13 mouse cellular contexts compared by ENCODE assay signal in genomic region chr2:21126531-21126930, GRCm38 (mm10).
"Had no signal": no experiment of that assay in that cellular context is flagged by ENCODE, and none has a peak within 500 bp of the region (broad histone marks: within the 10 kb centered on the region; RNA-seq: fewer than 3 reads in every experiment).

No protein-coding gene starts in this region.

- H3K27ac ChIP-seq: limb, embryonic 15.5 days; liver, embryonic 14.5 days; midbrain, embryonic 12.5 days; neural tube, embryonic 13.5 days had no signal

- DNase-seq: kidney, postnatal 14 days; layer of hippocampus, postnatal 36 days; lung, adult 18-20 months; retina, postnatal 1 day; right cerebral cortex, postnatal 4 days; spleen, adult 18-20 months; thymus, adult 18-20 months; thymus, postnatal 14 days had no signal

- H3K4me2 ChIP-seq: limb, embryonic 15.5 days; midbrain, embryonic 12.5 days; neural tube, embryonic 13.5 days had no signal

- ATAC-seq: midbrain, embryonic 16.5 days had no signal

- H3K9ac ChIP-seq: limb, embryonic 15.5 days; liver, embryonic 14.5 days; midbrain, embryonic 12.5 days; neural tube, embryonic 13.5 days had no signal

- H3K4me3 ChIP-seq: limb, embryonic 15.5 days; midbrain, embryonic 12.5 days; neural tube, embryonic 13.5 days had no signal

- H3K9me3 ChIP-seq: limb, embryonic 15.5 days; midbrain, embryonic 12.5 days; neural tube, embryonic 13.5 days had no signal

- H3K27me3 ChIP-seq: limb, embryonic 15.5 days; midbrain, embryonic 12.5 days; neural tube, embryonic 13.5 days had no signal

- H3K4me1 ChIP-seq: limb, embryonic 15.5 days; midbrain, embryonic 12.5 days; neural tube, embryonic 13.5 days had no signal

- H3K36me3 ChIP-seq: limb, embryonic 15.5 days; midbrain, embryonic 12.5 days; neural tube, embryonic 13.5 days had no signal
